Mouse (Mus musculus) neural tube, embryonic 11.5 days (tissue): ENCODE results near the gene Fbxo36. TPM values are rescaled to one million over a fixed set of nuclear protein-coding genes. Genes with fewer than 3 reads are reported as not detected.

Experiments used
- ATAC-seq: fragments of 200-750 bp; cut with Nextera tagmentation; 2 replicates; pipeline ENCODE4 v1.8.0; 2017; ENCODE audit warnings: moderate number of reproducible peaks, mild to moderate bottlenecking, moderate TSS enrichment, moderate library complexity; ENCODE audit not compliant: insufficient read depth, low FRiP score, low TSS enrichment
- DNase-seq: peaks from one replicate; pipeline ENCODE4 v3.0.0-alpha.2; 2015; ENCODE audit warnings: low spot score
- H3K27ac ChIP-seq: fragments of 300-500 bp; sonication (generic); 2 replicates; pipeline ENCODE4 v1.5.1; 2014; ENCODE audit warnings: low read depth, mild to moderate bottlenecking, low read length
- H3K27me3 ChIP-seq: fragments of 300-500 bp; sonication (generic); 2 replicates; pipeline ENCODE4 v1.6.1; 2014; ENCODE audit warnings: mild to moderate bottlenecking, low read length, mixed read lengths; ENCODE audit not compliant: control insufficient read depth, insufficient read depth
- H3K36me3 ChIP-seq: fragments of 300-500 bp; sonication (generic); 2 replicates; pipeline ENCODE4 v1.6.1; 2014; ENCODE audit warnings: mild to moderate bottlenecking, low read length, moderate library complexity, mixed read lengths; ENCODE audit not compliant: control insufficient read depth, insufficient read depth
- H3K4me1 ChIP-seq: fragments of 300-500 bp; sonication (generic); 2 replicates; pipeline ENCODE4 v1.6.1; 2014; ENCODE audit warnings: low read length, mixed read lengths; ENCODE audit not compliant: control insufficient read depth, insufficient read depth
- H3K4me2 ChIP-seq: fragments of 300-500 bp; sonication (generic); 2 replicates; pipeline ENCODE4 v1.6.1; 2014; ENCODE audit warnings: low read depth, mild to moderate bottlenecking, moderate library complexity
- H3K4me3 ChIP-seq: fragments of 300-500 bp; sonication (generic); 2 replicates; pipeline ENCODE4 v1.5.1; 2014; ENCODE audit warnings: low read depth, low read length
- H3K9ac ChIP-seq: fragments of 300-500 bp; sonication (generic); 2 replicates; pipeline ENCODE4 v1.6.1; 2014; ENCODE audit warnings: mild to moderate bottlenecking, low read length
- H3K9me3 ChIP-seq: fragments of 300-500 bp; sonication (generic); 2 replicates; pipeline ENCODE4 v1.6.1; 2016; ENCODE audit warnings: low read length; ENCODE audit not compliant: control insufficient read depth
- WGBS: fragments of 180-500 bp; shearing (Covaris S2); extraction: QIAGEN DNeasy Blood & Tissue Kit; methylation state at CpG from one replicate; pipeline ENCODE4 v1.1.7; 2014; 5-methylcytosine and 5-hydroxymethylcytosine counted together
- polyA plus RNA-seq: library from polyadenylated mRNA; unstranded; fragments of >200 nt; fragmentation: Nextera tagmentation; extraction: Ambion mirVana; gene quantifications from 2 replicates; pipeline ENCODE4 v1.2.1, GENCODE M21; 2014

Gene Fbxo36
- polyA plus RNA-seq, 1 experiment from 2014 or later = 6.7 TPM

GRCm38 (mm10) chr1:84890005-84890393, 50.4 kb downstream of the Fbxo36 start:
- no peak overlapping the region for H3K27ac ChIP-seq
- no peak overlapping the region for H3K4me3 ChIP-seq
- ATAC-seq (peak; percentile 87), DNase-seq (peak; percentile 57)
- H3K9me3 ChIP-seq = no peaks in the 10 kb centered on the region
- H3K4me2 ChIP-seq = 0 out of 2 replicates have a peak overlapping the region, but pooled peaks have one; percentile 2
- WGBS = 33% methylated on average over 7 of the region's 7 CpGs
- H3K4me1 ChIP-seq = 0 out of 2 replicates have a peak, but pooled peaks cover 3% of the 10 kb centered on the region
- no peaks in the 10 kb centered on the region for H3K27me3 ChIP-seq
- H3K36me3 ChIP-seq = no peaks in the 10 kb centered on the region
- H3K9ac ChIP-seq = no peak overlapping the region; the same call in 1 of the 2 replicates

GRCm38 (mm10) chr1:84890503-84890902, 50.9 kb downstream of the Fbxo36 start:
- H3K4me1 ChIP-seq = 0 out of 2 replicates have a peak, but pooled peaks cover 3% of the 10 kb centered on the region
- ATAC-seq (peak; percentile 26; the same call in 1 of the 2 replicates), DNase-seq (no peak)
- H3K9me3 ChIP-seq = no peaks in the 10 kb centered on the region
- no peak overlapping the region for H3K9ac ChIP-seq
- WGBS = 93% methylated on average over 7 of the region's 7 CpGs
- H3K27ac ChIP-seq = no peak overlapping the region
- no peaks in the 10 kb centered on the region for H3K27me3 ChIP-seq
- H3K36me3 ChIP-seq = no peaks in the 10 kb centered on the region
- H3K4me3 ChIP-seq = no peak overlapping the region
- H3K4me2 ChIP-seq = no peak overlapping the region

- Histone ChIP-seq H3K9ac (no peak overlapping the region), H3K36me3 (no peaks in the 10 kb centered on the region), H3K9me3 (no peaks in the 10 kb centered on the region), H3K27me3 (no peaks in the 10 kb centered on the region), H3K4me2 (no peak overlapping the region), H3K27ac (no peak overlapping the region), H3K4me1 (0 out of 2 replicates have a peak, but pooled peaks cover 3% of the 10 kb centered on the region), H3K4me3 (no peak overlapping the region)
- 90% methylated on average over 7 of the region's 9 CpGs for WGBS
- no peak for DNase-seq
- ATAC-seq = no peak
These were observed 52.1 kb downstream of the Fbxo36 start for GRCm38 (mm10) chr1:84891746-84892145.

GRCm38 (mm10) chr1:84897364-84897763, 57.7 kb downstream of the Fbxo36 start:
- Histone ChIP-seq H3K36me3 (no peaks in the 10 kb centered on the region; the same call in 1 of the 2 replicates), H3K27ac (no peak overlapping the region), H3K4me2 (no peak overlapping the region), H3K9ac (no peak overlapping the region), H3K4me3 (no peak overlapping the region), H3K4me1 (no peaks in the 10 kb centered on the region), H3K9me3 (no peaks in the 10 kb centered on the region), H3K27me3 (no peaks in the 10 kb centered on the region)
- no peak for DNase-seq
- 87% methylated on average over 6 of the region's 6 CpGs for WGBS
- no peak for ATAC-seq

- 91% methylated on average over 6 of the region's 6 CpGs for WGBS
- H3K4me3 ChIP-seq = no peak overlapping the region
- ATAC-seq (no peak), DNase-seq (no peak)
- H3K36me3 ChIP-seq = no peaks in the 10 kb centered on the region; the same call in 1 of the 2 replicates
- no peaks in the 10 kb centered on the region for H3K4me1 ChIP-seq
- no peak overlapping the region for H3K4me2 ChIP-seq
- no peak overlapping the region for H3K27ac ChIP-seq
- H3K9me3 ChIP-seq = no peaks in the 10 kb centered on the region
- H3K9ac ChIP-seq = no peak overlapping the region
- H3K27me3 ChIP-seq = no peaks in the 10 kb centered on the region
These were observed 59.5 kb downstream of the Fbxo36 start for GRCm38 (mm10) chr1:84899156-84899555.

- Histone ChIP-seq H3K4me3 (no peak overlapping the region), H3K36me3 (no peaks in the 10 kb centered on the region; the same call in 1 of the 2 replicates), H3K4me2 (no peak overlapping the region), H3K9ac (no peak overlapping the region), H3K27me3 (no peaks in the 10 kb centered on the region), H3K9me3 (no peaks in the 10 kb centered on the region), H3K27ac (no peak overlapping the region), H3K4me1 (no peaks in the 10 kb centered on the region)
- WGBS = 81% methylated on average over 2 of the region's 2 CpGs
- DNase-seq = no peak
- ATAC-seq = no peak
These were observed 64.8 kb downstream of the Fbxo36 start for GRCm38 (mm10) chr1:84904467-84904866.

GRCm38 (mm10) chr1:84910177-84910804, 70.7 kb downstream of the Fbxo36 start:
- DNase-seq (peak; percentile 45), ATAC-seq (peak; percentile 82)
- Histone ChIP-seq H3K36me3 (no peaks in the 10 kb centered on the region), H3K27ac (no peak overlapping the region), H3K9ac (no peak overlapping the region), H3K27me3 (no peaks in the 10 kb centered on the region), H3K4me2 (no peak overlapping the region), H3K4me3 (no peak overlapping the region), H3K4me1 (no peaks in the 10 kb centered on the region), H3K9me3 (no peaks in the 10 kb centered on the region)
- 64% methylated on average over 8 of the region's 8 CpGs for WGBS

- H3K27ac ChIP-seq = no peak overlapping the region
These were observed 72.9 kb downstream of the Fbxo36 start for GRCm38 (mm10) chr1:84912571-84912970.

GRCm38 (mm10) chr1:84915010-84915409, 75.4 kb downstream of the Fbxo36 start:
- no peak overlapping the region for H3K4me3 ChIP-seq
- WGBS = 94% methylated on average over 4 of the region's 4 CpGs
- H3K4me1 ChIP-seq = no peaks in the 10 kb centered on the region
- H3K27ac ChIP-seq = no peak overlapping the region
- no peaks in the 10 kb centered on the region for H3K27me3 ChIP-seq
- H3K36me3 ChIP-seq = no peaks in the 10 kb centered on the region
- H3K4me2 ChIP-seq = no peak overlapping the region
- DNase-seq (no peak), ATAC-seq (no peak)
- no peak overlapping the region for H3K9ac ChIP-seq
- H3K9me3 ChIP-seq = no peaks in the 10 kb centered on the region

More at GRCm38 (mm10) chr1:84912571-84912970, 72.9 kb downstream of the Fbxo36 start:
- Histone ChIP-seq H3K9ac (no peak overlapping the region), H3K36me3 (no peaks in the 10 kb centered on the region), H3K27me3 (no peaks in the 10 kb centered on the region), H3K9me3 (no peaks in the 10 kb centered on the region), H3K4me3 (no peak overlapping the region), H3K4me1 (no peaks in the 10 kb centered on the region), H3K4me2 (no peak overlapping the region)
- no peak for ATAC-seq
- 94% methylated on average over 11 of the region's 11 CpGs for WGBS
- no peak for DNase-seq
